Mouse (Mus musculus): ENCODE measurements around the gene Pepd. TPM values are rescaled to one million over a fixed set of nuclear protein-coding genes. Genes with fewer than 3 reads are reported as not detected.

The Pepd gene
- polyA plus RNA-seq, 1 experiment from 2014 or later, result 56.0 TPM

- WGBS (ENCODE audit: insufficient replicate concordance), result 59% methylated on average over 7 of the region's 7 CpGs
- H3K4me3 ChIP-seq (ENCODE audit: low read depth, low read length), result no peak overlapping the region
Measured at GRCm38 (mm10) chr7:34995872-34996662, 83.9 kb downstream of the Pepd start.

GRCm38 (mm10) chr7:35000839-35001238, 88.7 kb downstream of the Pepd start:
- Histone ChIP-seq H3K27me3 (ENCODE audit: control insufficient read depth, insufficient read depth, low read depth, low read length) (no peaks in the 10 kb centered on the region), H3K4me1 (ENCODE audit: control insufficient read depth, low read depth, low read length) (no peaks in the 10 kb centered on the region), H3K4me2 (ENCODE audit: low read depth, low read length) (no peak overlapping the region), H3K27ac (ENCODE audit: low read length) (no peak overlapping the region), H3K9me3 (replicated peaks; ENCODE audit: control insufficient read depth, low read length) (no peaks in the 10 kb centered on the region), H3K4me3 (ENCODE audit: low read depth, low read length) (no peak overlapping the region), H3K36me3 (ENCODE audit: control insufficient read depth, insufficient read depth) (no peaks in the 10 kb centered on the region), H3K9ac (ENCODE audit: low read depth, low read length) (no peak overlapping the region)
- WGBS (ENCODE audit: insufficient replicate concordance), result 38% methylated on average over 6 of the region's 6 CpGs
- ATAC-seq (ENCODE audit: low read depth), result no peak

More at GRCm38 (mm10) chr7:34995872-34996662, 83.9 kb downstream of the Pepd start:
- no peaks in the 10 kb centered on the region for H3K9me3 ChIP-seq (replicated peaks; ENCODE audit: control insufficient read depth, low read length)
- no peak overlapping the region for H3K9ac ChIP-seq (ENCODE audit: low read depth, low read length)
- no peak overlapping the region for H3K27ac ChIP-seq (ENCODE audit: low read length)
- no peaks in the 10 kb centered on the region for H3K27me3 ChIP-seq (ENCODE audit: control insufficient read depth, insufficient read depth, low read depth, low read length)
- ATAC-seq (ENCODE audit: low read depth), result no peak
- peaks cover 3% of the 10 kb centered on the region; the same call in 1 of the 2 replicates for H3K4me1 ChIP-seq (ENCODE audit: control insufficient read depth, low read depth, low read length)
- no peak overlapping the region for H3K4me2 ChIP-seq (ENCODE audit: low read depth, low read length)
- no peaks in the 10 kb centered on the region for H3K36me3 ChIP-seq (ENCODE audit: control insufficient read depth, insufficient read depth)

GRCm38 (mm10) chr7:35003171-35003737, 91.1 kb downstream of the Pepd start:
- WGBS (ENCODE audit: insufficient replicate concordance), result 73% methylated on average over 7 of the region's 7 CpGs
- ATAC-seq (ENCODE audit: low read depth), result no peak

GRCm38 (mm10) chr7:35006661-35007060, 94.5 kb downstream of the Pepd start:
- Histone ChIP-seq H3K9ac (ENCODE audit: low read depth, low read length) (no peak overlapping the region), H3K36me3 (ENCODE audit: control insufficient read depth, insufficient read depth) (no peaks in the 10 kb centered on the region), H3K4me3 (ENCODE audit: low read depth, low read length) (no peak overlapping the region), H3K27me3 (ENCODE audit: control insufficient read depth, insufficient read depth, low read depth, low read length) (no peaks in the 10 kb centered on the region), H3K9me3 (replicated peaks; ENCODE audit: control insufficient read depth, low read length) (no peaks in the 10 kb centered on the region), H3K4me1 (ENCODE audit: control insufficient read depth, low read depth, low read length) (no peaks in the 10 kb centered on the region), H3K4me2 (ENCODE audit: low read depth, low read length) (no peak overlapping the region), H3K27ac (ENCODE audit: low read length) (no peak overlapping the region)
- WGBS (ENCODE audit: insufficient replicate concordance), result 72% methylated on average over 7 of the region's 7 CpGs
- no peak for ATAC-seq (ENCODE audit: low read depth)

More at GRCm38 (mm10) chr7:35003171-35003737, 91.1 kb downstream of the Pepd start:
- H3K4me1 ChIP-seq (ENCODE audit: control insufficient read depth, low read depth, low read length), result no peaks in the 10 kb centered on the region
- no peak overlapping the region for H3K9ac ChIP-seq (ENCODE audit: low read depth, low read length)
- H3K4me3 ChIP-seq (ENCODE audit: low read depth, low read length), result no peak overlapping the region
- H3K27ac ChIP-seq (ENCODE audit: low read length), result no peak overlapping the region
- no peaks in the 10 kb centered on the region for H3K36me3 ChIP-seq (ENCODE audit: control insufficient read depth, insufficient read depth)
- H3K27me3 ChIP-seq (ENCODE audit: control insufficient read depth, insufficient read depth, low read depth, low read length), result no peaks in the 10 kb centered on the region
- H3K4me2 ChIP-seq (ENCODE audit: low read depth, low read length), result no peak overlapping the region
- no peaks in the 10 kb centered on the region for H3K9me3 ChIP-seq (replicated peaks; ENCODE audit: control insufficient read depth, low read length)

GRCm38 (mm10) chr7:35013228-35013627, 101.0 kb downstream of the Pepd start:
- Histone ChIP-seq H3K9ac (ENCODE audit: low read depth, low read length) (no peak overlapping the region), H3K4me3 (ENCODE audit: low read depth, low read length) (no peak overlapping the region), H3K27ac (ENCODE audit: low read length) (no peak overlapping the region), H3K27me3 (ENCODE audit: control insufficient read depth, insufficient read depth, low read depth, low read length) (no peaks in the 10 kb centered on the region), H3K4me1 (ENCODE audit: control insufficient read depth, low read depth, low read length) (no peaks in the 10 kb centered on the region), H3K36me3 (ENCODE audit: control insufficient read depth, insufficient read depth) (no peaks in the 10 kb centered on the region), H3K9me3 (replicated peaks; ENCODE audit: control insufficient read depth, low read length) (no peaks in the 10 kb centered on the region), H3K4me2 (ENCODE audit: low read depth, low read length) (no peak overlapping the region)
- WGBS (ENCODE audit: insufficient replicate concordance), result 74% methylated on average over 9 of the region's 9 CpGs
- ATAC-seq (ENCODE audit: low read depth), result no peak

GRCm38 (mm10) chr7:35015252-35015651, 103.1 kb downstream of the Pepd start:
- Histone ChIP-seq H3K9ac (ENCODE audit: low read depth, low read length) (no peak overlapping the region), H3K4me1 (ENCODE audit: control insufficient read depth, low read depth, low read length) (no peaks in the 10 kb centered on the region), H3K36me3 (ENCODE audit: control insufficient read depth, insufficient read depth) (no peaks in the 10 kb centered on the region), H3K27me3 (ENCODE audit: control insufficient read depth, insufficient read depth, low read depth, low read length) (no peaks in the 10 kb centered on the region), H3K4me3 (ENCODE audit: low read depth, low read length) (no peak overlapping the region), H3K4me2 (ENCODE audit: low read depth, low read length) (no peak overlapping the region), H3K9me3 (replicated peaks; ENCODE audit: control insufficient read depth, low read length) (no peaks in the 10 kb centered on the region), H3K27ac (ENCODE audit: low read length) (no peak overlapping the region)
- WGBS (ENCODE audit: insufficient replicate concordance), result 68% methylated on average over 2 of the region's 2 CpGs
- ATAC-seq (ENCODE audit: low read depth), result no peak

GRCm38 (mm10) chr7:35021365-35021764, 109.2 kb downstream of the Pepd start:
- no peak overlapping the region for H3K4me3 ChIP-seq (ENCODE audit: low read depth, low read length)
- no peak for ATAC-seq (ENCODE audit: low read depth)
- no peaks in the 10 kb centered on the region for H3K27me3 ChIP-seq (ENCODE audit: control insufficient read depth, insufficient read depth, low read depth, low read length)
- WGBS (ENCODE audit: insufficient replicate concordance), result 81% methylated on average over 10 of the region's 10 CpGs
- no peaks in the 10 kb centered on the region for H3K4me1 ChIP-seq (ENCODE audit: control insufficient read depth, low read depth, low read length)
- no peak overlapping the region for H3K4me2 ChIP-seq (ENCODE audit: low read depth, low read length)
- H3K27ac ChIP-seq (ENCODE audit: low read length), result no peak overlapping the region
- no peak overlapping the region for H3K9ac ChIP-seq (ENCODE audit: low read depth, low read length)
- H3K9me3 ChIP-seq (replicated peaks; ENCODE audit: control insufficient read depth, low read length), result no peaks in the 10 kb centered on the region
- H3K36me3 ChIP-seq (ENCODE audit: control insufficient read depth, insufficient read depth), result no peaks in the 10 kb centered on the region

- H3K9me3 ChIP-seq (replicated peaks; ENCODE audit: control insufficient read depth, low read length), result no peaks in the 10 kb centered on the region
- H3K4me3 ChIP-seq (ENCODE audit: low read depth, low read length), result no peak overlapping the region
- no peak for ATAC-seq (ENCODE audit: low read depth)
- H3K27ac ChIP-seq (ENCODE audit: low read length), result no peak overlapping the region
- H3K27me3 ChIP-seq (ENCODE audit: control insufficient read depth, insufficient read depth, low read depth, low read length), result no peaks in the 10 kb centered on the region
- 60% methylated on average over 4 of the region's 4 CpGs for WGBS (ENCODE audit: insufficient replicate concordance)
- H3K36me3 ChIP-seq (ENCODE audit: control insufficient read depth, insufficient read depth), result no peaks in the 10 kb centered on the region
- no peak overlapping the region for H3K4me2 ChIP-seq (ENCODE audit: low read depth, low read length)
- H3K4me1 ChIP-seq (ENCODE audit: control insufficient read depth, low read depth, low read length), result no peaks in the 10 kb centered on the region
- no peak overlapping the region for H3K9ac ChIP-seq (ENCODE audit: low read depth, low read length)
Measured at GRCm38 (mm10) chr7:35023251-35023650, 111.1 kb downstream of the Pepd start.

GRCm38 (mm10) chr7:35024426-35024825, 112.2 kb downstream of the Pepd start:
- H3K4me2 ChIP-seq (ENCODE audit: low read depth, low read length), result no peak overlapping the region
- no peaks in the 10 kb centered on the region for H3K9me3 ChIP-seq (replicated peaks; ENCODE audit: control insufficient read depth, low read length)
- H3K4me3 ChIP-seq (ENCODE audit: low read depth, low read length), result no peak overlapping the region
- H3K27me3 ChIP-seq (ENCODE audit: control insufficient read depth, insufficient read depth, low read depth, low read length), result no peaks in the 10 kb centered on the region
- WGBS (ENCODE audit: insufficient replicate concordance), result 58% methylated on average over 1 of the region's 1 CpGs
- no peak for ATAC-seq (ENCODE audit: low read depth)
- H3K9ac ChIP-seq (ENCODE audit: low read depth, low read length), result no peak overlapping the region
- H3K27ac ChIP-seq (ENCODE audit: low read length), result no peak overlapping the region
- H3K4me1 ChIP-seq (ENCODE audit: control insufficient read depth, low read depth, low read length), result peaks cover 4% of the 10 kb centered on the region
- no peaks in the 10 kb centered on the region for H3K36me3 ChIP-seq (ENCODE audit: control insufficient read depth, insufficient read depth)
